Mouse (Mus musculus) CD4-positive, CD25-positive, alpha-beta regulatory T cell, adult 4 months (primary cell): ENCODE measurements around the gene Rps6ka4. TPM values are rescaled to one million over a fixed set of nuclear protein-coding genes. Genes with fewer than 3 reads are reported as not detected.

ENCODE experiments used
- ATAC-seq: one replicate; pipeline ENCODE4 v1.8.0; 2017
- polyA plus RNA-seq, 2 experiments: library from polyadenylated mRNA; unstranded; fragments of 100-300 nt; shearing (Covaris generic); gene quantifications; one replicate each; pipeline ENCODE4 v1.2.1; 2017

Gene Rps6ka4
- 1 to 10 TPM; 6.4 to 8.3 TPM for polyA plus RNA-seq

DNA sequence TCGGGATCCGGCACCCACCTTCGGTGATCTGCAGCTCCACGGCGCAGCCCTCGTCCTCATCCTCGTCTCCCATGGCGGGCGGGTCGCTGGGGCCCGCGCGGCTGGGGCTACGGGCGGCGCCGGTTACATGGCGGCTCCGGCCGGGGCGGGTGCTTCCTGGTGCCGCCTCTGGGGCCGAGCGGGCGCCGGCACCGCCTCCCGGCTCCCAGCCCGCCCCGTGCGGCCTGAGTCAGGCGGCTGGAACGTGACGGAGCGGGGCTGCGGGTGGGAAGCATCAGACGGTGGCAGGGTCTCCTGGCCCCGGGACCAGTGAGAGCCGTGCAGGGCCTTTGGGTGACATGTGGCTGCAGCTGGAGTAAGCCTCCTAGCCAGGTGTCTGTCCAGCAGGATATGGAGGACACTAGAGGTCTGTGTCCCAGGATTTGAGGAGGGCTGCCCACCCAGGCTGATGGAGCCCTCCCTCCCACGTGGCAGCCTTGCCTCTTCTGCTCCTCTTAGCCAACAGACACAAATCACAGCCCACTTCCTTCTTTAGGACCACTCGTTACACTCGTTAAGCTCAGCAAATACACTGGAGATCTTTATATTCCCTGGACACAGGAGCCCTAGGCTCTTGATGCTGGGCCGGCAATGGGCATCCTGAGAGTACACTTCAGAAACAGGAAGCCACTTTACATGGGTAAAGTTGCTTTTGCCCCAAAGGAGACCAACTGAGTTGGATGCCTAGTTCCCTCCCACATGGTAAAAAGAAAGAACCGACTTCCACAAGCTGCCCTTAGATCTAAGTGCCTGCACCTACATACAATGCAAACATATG, at the start of gene Rps6ka4:
TSS of gene Rps6ka4 (minus strand) at position 162 of the 817 bp plus-strand sequence.
- ATAC-seq = peak; percentile 76

DNA sequence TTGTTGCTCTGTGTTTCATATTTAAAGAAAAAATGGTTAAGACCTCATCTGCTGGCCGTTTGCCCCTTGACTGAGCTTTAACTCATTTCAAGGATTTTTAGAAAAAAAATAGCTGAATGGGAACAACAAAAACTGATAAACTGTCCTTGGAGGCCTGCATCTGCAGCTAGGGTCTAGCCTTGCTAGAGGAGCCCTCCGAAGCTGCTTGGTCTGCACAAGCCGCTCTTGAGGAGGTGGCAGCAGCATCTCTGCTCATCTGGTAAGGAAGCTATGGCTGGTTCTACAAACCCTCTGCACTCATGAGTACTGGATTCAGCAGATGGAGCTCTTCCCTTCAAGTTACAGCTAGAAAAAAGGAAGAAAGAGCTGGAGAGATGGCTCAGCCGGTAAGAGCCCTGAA, 37.5 kb upstream of the Rps6ka4 start:
- ATAC-seq = no peak

DNA sequence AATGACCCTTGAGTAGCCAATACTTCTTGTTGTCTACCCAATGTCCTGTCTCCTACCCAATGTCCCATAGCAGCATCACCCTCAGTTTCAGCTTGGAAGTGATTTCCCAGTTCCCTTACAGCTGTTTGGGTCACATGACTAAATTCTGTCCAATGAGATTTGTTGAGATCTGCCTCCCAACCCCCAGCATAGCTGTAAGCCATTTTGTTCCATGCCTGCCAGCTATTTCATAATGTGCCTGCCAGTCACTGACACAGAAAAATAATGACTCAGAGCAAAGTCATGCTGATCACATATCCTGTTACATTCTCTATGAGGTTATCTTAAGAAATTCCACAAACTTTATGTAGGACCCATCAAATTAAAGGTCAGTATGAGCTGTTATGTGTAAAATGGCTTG, 36.4 kb upstream of the Rps6ka4 start:
- no peak for ATAC-seq

DNA sequence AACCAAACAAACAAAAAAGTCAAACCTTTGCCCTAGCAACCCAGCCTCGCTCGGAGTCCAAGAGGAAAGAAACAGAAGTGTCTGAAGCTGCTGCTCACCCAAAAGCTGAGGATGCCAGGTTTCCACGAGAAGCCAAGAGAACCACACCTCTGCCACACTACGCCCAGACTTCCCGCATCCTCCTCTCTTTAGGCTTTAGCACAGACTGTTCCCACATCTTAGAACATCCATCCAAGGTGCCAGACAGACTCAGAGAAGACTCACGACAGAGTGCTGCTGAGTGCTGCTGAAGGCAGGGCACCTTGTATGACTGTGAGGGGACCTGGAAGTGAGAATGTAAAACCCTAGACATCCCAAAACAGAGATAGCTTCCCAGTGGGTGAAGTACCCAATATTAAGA, 35.4 kb upstream of the Rps6ka4 start:
- ATAC-seq = no peak

DNA sequence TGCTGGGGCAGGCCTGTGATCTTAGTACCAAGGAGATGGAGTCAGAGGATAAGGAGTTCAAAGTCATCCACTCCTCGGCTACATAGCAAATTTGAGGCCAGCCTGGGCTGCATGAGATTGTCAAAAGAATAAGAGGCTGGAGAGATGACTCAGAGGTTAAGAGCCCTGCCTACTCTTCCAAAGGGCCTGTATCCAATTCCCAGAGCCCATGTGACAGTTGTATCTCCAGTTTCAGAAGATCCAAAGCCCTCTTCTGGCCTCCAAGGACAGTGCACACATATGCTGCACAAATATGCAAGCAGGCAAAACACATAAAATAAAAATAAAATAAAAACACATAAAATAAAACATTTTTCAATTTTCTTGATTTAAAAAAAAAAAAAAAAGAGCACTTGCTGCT, 33.8 kb upstream of the Rps6ka4 start:
- ATAC-seq = no peak

DNA sequence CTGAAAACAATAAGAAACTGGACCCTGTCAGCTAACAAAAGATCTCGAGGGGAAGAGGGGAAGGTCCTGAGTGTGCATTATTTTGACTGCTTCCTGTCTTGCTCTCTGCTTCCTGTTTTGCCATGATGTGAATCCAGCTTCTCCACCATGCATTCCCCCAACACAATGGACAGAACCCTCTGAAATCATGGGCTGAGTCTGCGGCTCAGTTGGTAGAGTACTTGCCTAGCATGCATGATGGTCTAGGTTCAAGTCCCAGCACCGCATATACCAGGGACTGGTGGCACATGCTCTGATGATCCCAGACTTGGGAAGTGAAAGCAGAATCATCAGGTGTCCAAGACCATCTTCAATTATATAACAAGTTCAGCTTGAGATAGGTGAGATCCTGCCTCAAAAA, 32.3 kb upstream of the Rps6ka4 start:
- no peak for ATAC-seq

DNA sequence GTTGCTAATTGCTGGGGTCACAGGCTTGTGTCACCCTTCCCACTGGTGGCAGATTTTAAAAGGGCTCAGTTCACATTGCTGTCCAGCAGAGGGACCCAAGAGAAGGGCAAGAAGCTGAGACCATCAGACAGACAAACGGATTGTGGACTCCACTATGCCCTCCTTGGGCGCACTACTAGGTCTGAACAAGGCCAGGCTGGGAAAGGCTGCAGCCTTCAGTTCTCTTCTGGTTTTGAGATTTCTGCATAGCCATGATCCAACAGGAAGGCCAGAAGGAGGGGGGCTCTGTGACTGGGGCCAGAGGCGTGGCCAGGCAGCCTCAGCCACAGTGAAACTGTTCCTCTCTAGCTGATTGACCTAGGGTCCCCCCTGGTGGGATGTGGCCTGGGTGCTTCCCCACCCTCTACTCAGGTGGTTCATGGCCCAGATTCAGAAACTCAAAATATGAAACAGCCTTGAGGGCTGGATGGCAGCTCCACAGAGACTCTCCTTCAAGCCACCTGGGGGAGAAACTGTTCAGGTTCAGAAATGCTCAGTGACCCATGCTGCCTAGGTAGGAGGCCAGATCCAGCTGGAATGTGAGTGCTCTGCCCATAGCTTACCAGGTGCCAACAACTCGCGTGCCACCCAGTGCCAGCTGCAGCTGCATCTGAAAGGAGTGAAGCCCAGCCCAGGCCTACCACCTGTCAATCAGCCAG, 31.3 kb upstream of the Rps6ka4 start:
- peak; percentile 58 for ATAC-seq

DNA sequence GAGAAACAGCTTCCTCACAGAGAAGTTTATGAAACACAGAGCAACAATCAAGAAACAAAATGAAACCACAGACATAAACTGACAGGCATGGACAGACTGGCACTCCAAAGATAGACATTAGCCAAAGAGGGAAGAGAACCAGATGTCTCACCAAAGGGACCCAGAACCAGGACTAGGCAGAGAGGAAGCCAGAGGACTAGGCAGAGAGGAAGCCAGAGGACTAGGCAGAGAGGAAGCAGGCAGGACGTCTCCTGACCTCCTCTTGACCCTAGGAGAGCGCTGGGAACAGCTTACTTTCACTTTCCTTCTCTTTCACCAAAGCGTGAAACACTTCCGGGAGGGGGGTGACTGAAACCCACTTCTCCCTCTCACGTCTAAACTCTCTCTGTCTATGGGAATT, 28.9 kb upstream of the Rps6ka4 start:
- ATAC-seq = peak; percentile 96

DNA sequence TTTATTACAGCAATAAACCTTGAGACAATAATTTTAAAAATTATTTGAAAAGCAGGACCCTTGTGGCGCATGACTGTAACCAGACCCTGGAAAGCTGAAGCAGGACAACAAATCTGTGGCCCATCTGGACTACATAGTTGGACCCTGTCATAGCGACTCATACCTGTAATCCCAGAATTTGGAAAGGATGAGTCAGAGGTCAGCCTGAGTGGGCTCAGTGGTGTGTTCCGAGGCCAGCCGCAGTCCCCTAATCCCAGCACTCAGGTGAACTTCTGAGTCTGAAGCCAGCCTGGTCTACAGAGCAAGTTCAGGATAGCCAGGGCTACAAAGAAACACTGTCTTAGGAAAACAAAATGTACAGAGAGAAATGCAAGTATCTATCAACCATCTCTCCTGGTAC, 21.0 kb upstream of the Rps6ka4 start:
- ATAC-seq = no peak

DNA sequence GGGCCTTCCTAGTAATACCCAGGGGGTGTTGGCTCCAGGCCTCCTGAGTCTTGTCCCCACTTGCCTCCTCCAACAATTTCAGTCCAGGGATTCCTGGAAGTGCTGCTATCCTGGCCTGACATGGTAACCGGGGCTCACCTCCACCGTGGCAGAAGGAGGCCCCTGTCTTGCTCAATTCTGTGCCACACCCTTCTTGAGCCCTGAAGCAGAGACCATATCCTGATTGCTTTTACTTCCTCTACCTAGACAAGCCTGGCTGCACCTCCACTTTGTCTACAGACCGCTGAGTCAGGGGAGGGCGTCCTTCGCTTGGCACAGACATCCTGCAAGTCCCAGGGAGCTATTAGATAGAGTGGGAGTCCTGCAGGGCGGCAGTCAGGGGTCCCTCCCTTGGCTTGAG, 20.3 kb upstream of the Rps6ka4 start:
- ATAC-seq = no peak

DNA sequence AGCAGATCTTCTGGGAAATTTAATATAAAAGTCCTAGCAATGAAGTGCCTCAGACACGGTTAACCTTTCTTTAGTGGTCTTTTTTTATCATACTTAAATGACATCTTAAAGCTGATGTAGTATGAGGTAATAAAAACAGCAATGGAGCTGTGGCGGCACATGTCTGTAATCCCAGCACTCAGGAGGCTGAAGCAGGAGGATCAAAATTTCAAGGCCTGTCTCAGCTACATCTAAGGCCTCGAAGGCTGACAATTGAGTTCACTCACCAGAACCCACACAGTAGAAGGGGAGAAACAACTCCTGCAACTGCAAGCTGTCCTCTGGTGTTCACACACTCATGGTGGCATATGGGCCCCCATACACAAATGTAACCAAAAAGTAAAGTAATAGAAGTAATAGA, 19.5 kb upstream of the Rps6ka4 start:
- ATAC-seq = no peak

DNA sequence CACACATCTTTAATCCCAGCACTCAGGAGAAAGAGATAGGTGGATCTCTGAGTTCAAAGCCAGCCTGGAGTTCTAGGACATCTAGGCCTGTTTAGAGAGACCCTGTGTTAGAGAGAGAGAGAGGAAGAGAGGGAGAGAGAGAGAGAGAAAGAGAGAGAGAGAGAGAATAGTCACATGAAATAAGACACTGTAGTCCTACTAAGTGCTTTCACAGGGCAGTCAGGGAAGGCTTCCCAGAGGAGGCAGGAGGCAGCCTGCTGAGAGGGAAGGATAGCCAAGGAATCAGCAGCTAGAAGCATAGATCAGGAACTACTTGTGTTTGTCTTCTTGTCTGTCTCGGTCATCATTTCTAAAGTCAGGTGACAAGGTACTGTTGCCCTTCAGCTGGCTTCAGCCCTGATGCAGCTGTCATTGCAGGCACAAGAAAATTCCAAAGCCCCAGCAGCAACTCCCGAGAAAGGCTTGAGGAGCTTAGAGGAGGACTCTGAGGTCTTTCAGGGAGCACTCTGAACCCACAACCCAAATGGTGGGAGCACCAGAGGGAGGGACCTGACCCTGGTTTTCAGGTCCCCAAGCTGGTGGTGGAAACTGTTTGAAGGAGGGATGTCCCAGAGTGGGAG, 18.7 kb upstream of the Rps6ka4 start:
- ATAC-seq = no peak

DNA sequence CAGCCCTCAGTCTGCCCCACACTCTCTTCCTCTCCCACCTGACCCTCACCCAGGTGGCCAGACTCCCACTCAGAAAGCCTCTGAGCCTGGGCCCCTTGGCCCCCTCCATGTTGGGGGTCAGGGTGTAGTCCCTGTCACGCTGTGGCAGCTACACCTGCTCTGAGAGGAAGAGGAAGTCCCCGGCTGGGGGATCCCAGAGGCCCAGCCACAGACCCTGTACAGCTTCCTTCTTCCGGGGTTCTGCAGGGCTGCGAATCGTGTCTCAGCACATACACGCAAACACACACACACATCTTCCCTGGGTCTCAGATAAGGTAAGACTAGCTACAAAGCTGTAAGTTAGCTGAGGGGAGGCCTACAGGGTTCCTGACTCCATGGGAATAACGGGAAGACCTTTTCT, 17.6 kb upstream of the Rps6ka4 start, which contains the start of gene Ccdc88b:
TSS of gene Ccdc88b (minus strand) at position 181 of the 400 bp plus-strand sequence.
- peak; percentile 98 for ATAC-seq

DNA sequence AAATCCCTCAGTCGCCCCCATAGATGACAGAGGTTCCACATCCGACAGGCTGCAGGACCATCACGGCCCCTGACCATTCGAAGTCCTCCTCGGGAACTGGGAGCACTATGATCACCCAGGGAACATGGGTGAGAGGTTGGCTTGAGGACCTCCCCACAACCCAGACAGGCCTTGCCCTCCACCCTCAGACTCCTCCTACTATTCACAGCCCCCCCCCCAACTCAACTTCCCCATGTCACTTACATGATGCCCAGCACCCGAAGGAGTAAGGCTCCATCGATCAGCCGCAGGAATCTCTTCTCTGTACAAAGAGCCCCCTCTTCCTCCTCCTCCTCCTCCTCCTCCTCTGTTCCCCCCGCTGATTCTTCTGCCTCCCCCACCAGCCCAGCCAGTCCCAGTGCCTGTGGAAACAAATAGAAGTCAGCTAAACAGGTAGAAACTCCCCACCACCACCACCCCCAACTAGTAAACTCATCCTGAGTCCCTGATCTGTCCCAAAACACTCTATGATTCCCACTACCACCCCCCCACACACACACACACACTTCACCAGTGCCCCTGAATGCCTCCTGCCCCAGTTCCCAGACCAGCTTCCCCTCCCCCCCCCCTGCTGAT, 17.1 kb upstream of the Rps6ka4 start:
- ATAC-seq = no peak

DNA sequence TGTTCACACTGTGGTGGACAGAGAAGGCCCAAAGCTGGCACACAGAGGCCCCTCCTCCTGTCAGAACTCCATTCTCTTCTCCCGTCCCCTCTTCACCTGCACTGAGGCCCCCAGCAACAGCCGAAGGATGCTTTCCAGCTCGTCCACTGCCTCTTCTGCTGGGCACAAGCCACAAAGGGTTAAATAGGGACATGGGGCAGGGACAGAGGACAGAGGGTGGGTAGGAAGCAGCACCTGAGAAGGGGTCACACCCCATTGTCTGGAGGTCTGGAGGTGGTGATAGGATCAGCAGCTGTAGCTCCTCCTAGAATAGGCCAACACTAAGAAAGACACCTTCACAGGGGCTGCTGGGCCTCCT, 16.5 kb upstream of the Rps6ka4 start:
- no peak for ATAC-seq

DNA sequence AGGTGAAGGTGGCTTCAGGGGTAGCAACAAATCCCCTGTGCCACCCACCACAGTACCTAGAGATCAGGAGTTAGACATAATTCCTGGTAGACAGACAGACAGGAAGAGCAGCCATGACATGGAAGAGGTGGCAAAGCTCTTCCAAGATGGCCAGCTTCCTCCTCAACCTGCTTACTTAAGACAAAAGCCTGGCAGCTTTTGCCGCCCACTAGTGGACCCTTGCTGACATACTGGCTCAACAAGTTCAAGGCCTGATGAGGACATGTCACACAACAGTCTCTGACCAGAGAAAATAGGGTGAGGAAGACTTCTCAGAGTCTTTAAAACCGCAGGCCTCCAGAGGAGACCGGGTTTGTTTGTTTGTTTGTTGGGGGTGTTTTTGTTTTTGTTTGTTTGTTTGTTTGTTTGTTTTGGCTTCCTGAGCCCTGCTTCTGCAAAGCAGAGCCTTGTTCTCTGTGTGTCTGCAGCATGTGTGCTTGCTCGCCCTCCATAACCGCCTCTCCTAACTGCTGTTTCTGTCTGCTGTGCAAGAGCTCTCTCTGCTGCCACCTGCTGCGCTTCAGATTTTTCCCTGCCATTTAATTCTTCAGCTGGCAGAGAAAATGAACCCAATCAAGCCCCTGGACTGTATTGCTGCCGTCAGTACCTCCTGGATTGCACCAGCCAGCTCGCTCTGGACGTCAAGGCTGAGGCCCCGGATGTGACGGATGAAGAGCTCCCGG, 16.0 kb upstream of the Rps6ka4 start:
- ATAC-seq = peak; percentile 12

DNA sequence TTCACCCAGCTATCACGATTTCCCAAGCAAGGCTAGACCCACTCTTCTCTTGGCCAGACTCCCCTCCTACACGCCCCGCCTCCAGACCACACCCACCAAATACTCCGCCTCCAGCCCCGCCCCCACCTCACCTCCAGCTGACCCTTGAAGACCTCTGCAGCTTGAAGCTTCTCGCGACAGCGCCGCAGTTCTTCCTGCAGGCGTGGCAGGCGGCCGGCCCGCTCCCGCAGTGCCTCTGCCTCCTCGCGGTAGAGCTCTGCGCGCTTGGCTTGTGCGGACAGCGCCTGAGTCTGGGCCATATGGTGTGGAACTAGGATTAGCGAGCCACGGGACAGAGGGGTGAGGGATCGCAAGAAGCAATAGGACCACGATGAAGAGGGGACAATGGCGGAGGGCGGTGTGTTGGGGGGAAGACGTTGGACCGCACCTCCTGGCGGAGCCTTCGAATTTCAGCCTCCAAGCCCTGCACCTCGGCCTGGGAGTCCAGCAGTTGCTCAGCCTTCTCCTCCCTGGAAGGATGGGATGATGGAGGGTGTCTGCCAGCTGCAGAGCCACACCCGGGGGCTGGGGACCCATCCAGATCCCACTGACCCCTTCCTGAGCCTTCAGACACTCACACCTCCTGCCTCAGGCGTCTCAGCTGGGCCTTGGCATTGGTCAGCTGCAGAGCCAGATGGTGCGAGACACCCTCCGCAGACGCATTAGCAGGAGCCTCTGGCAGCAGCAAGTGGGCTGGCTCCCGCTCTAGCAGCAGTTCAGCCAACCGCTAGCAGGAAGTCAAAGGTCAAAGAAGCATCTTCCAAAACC, 15.0 kb upstream of the Rps6ka4 start:
- ATAC-seq = no peak

DNA sequence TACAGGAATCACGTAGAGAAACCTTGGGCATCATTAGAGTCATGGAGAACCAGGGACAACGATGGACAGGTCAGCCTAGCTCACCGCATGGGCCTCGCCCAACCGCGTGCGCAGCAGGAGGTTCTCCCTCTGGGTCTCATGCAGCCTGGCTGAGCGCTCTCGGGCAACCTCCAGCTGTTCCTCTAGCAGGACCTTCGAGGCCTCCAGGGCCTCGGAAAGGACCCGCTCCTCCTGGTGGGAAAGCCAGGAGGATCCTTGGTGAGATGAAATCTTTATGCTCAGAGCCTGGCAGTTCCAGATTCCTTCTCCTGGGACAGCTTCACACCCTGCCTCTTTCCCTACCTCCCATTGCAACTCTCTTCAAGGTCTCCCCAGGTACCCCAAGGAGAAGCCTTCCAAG, 14.2 kb upstream of the Rps6ka4 start:
- ATAC-seq = no peak

DNA sequence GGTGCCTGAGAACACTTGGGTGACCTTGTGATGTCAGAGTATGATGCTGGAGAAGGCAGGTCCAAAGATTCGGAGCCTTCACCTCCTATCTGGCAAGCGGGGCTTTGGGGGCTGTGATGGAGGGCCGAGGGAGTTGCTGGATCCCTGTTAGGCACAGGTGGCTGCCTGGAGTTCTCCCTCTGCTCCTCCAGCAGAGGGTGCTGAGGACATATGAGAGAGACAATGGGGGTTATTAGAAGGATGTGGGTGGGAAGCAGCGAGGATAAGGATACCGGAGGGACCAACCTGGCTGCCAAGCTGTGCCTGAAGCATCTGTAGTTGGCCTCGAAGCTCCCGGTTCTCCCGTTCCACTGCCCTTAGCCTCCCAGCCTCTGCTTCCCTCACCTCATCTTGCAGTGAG, 13.5 kb upstream of the Rps6ka4 start:
- ATAC-seq = no peak

DNA sequence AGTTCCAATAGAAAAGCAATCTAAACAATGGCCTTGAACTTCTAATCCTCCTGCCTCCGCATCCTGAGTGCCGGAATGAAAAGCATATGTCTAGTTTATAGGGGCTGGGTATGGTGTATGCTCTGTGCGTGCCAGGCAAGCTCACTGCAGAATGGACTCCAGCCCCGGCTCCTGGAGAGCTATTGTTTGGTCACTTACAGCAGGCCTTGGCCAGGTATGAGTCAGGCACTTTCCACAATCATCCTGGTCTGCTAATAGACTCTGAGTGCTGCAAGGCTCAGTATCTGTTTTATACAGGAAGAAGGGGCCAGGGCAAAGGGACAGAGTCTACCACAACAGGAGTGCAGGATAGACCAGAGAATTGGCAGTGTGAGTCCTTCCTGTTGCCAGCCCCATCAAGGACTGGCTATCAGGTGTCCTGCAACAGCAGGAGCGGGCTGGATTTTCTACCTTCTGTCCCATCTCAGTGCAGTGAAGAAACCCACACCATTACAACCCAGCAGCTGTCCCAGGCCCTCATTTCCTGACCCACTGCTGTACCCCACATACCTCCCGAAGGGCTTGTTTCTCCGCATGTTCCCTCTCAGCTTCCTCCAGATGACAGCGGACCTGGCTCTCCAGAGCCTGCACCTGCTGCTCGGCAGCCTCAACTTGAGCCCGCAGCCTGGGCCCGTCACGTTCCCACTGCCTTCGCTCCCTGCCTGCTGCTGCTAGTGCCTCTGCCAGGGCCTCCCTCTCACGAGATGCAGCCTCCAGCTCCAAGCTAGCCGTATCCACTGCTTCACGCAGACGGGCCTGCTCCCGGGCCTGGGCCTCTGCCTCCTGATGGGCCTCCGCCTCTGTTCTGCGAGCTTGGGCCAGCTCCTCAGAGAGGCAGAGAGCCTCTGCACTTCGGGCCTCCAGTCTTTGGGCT, 12.2 kb upstream of the Rps6ka4 start:
- no peak for ATAC-seq

DNA sequence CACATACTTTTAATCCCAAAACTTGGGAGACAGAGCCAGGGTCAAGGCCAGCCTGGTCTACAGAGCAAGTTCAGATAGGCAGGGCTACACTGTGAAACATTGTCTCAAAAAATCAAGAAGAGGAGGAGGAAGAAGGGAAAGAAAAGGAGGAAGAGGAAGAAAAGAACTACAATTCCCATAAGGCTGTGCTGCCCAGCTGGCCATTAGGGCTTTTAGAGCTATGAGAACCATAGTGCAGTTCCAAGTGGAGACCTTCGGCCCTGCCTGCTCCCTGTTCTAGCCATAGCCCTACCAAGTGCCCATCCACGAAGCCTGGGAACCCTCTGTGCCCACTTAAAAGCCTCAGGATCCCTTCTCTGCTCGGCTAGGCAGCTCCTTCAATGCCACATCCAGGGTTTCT, 11.1 kb upstream of the Rps6ka4 start:
- ATAC-seq = no peak
